Mouse (Mus musculus): ENCODE measurements at regions not wholly inside any gene's neighbourhood (a gene's known extent, or its start where the extent isn't known, plus 50 kb on each side); places are given as distances from the start of the nearest gene placed in this dataset.

DNA sequence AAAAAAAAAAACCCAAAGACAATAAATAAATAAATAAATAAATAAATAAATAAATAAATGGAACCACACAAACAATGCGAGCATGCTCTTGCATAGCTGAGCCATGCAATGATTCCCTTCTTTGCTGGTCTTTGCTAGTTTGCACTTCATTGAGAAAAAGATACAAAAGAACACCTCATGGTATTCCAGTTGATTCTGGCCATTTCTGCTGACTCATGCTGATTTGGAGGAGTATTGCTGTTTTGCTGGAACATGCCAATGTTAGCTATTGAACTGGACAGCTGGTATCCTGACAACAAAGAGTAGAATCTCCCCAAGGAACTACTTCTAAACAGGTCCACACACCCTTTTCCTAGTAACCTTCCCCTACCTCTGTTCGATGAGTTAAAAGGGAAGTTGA, 60.2 kb downstream of the Htr1a start:
- no peak for DNase-seq (ENCODE audit: low spot score)

- peak; percentile 76 for DNase-seq (ENCODE audit: low spot score)
Measured at GRCm38 (mm10) chr13:105537981-105538680, 94.7 kb downstream of the Htr1a start.

GRCm38 (mm10) chr13:105573248-105573647, 129.8 kb downstream of the Htr1a start:
- DNase-seq (ENCODE audit: low spot score) = no peak

GRCm38 (mm10) chr13:105606450-105606849, 163.0 kb downstream of the Htr1a start:
- no peak for DNase-seq (ENCODE audit: low spot score)

- DNase-seq (ENCODE audit: low spot score) = no peak
Measured at GRCm38 (mm10) chr13:105619308-105619707, 175.9 kb downstream of the Htr1a start.

- DNase-seq (ENCODE audit: low spot score) = no peak
Measured at GRCm38 (mm10) chr13:105620867-105621266, 177.4 kb downstream of the Htr1a start.

DNA sequence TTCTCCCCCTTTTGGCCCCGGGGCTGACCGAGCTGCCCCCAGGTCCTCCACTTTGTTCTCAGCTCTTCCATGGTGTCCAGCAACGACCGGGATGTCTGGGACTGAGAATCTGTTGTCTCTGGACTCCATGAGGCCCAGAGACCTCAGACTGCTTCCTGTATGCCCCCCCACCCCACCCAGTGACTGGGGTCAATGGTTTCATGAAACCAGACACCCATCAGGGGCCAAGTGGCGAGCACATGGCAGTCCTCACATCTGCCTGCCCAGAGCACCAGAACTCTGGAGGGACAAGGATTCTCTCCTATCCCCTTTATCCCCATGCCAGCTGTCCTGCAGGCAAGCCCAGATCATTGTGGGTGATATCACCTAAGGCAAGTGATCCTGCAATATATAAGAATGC, 185.2 kb downstream of the Htr1a start:
- DNase-seq (ENCODE audit: low spot score) = no peak

GRCm38 (mm10) chr13:105648617-105649016, 205.2 kb downstream of the Htr1a start:
- DNase-seq (ENCODE audit: low spot score) = no peak

Data from retina, embryonic 14.5 days (tissue).